8 mouse cellular contexts compared by ENCODE assay signal in the genomic region with DNA sequence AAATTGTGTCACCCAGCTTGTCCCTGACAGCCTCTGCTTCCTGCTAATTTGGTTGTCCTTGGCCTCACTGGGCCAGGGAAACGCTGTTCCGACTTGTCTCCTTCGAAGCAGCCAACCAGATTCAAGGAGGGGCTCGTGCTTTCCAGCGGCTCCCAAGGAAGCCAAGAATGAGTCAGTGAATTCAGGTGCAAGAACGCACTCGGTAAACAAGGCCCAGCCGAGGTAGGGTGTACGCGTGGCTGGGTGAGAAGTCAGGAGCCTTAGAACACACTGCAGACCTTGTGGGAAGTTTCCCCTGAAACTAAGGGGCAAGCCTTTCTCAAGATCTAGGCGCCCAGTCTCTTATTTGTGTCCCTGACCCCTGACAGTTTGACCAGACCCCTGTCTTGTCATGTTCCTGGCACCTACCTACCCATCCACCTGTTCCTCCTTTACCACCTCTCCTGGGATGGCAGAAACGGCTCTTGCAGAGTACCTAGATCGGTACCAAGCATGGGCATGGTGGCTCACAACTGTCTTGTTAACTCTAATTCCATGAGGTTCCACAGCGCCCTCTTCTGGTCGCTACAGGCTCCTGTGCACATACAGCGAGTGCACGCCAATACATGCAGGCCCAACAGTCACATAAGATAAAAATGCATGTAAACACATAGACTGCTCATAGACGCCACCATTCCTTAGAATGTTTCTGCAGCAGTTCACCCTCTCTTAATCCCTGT. TPM values are rescaled to one million over a fixed set of nuclear protein-coding genes. Genes with fewer than 3 reads are reported as not detected.
DNase-seq lines count a peak whose midpoint lies in the region; ATAC-seq and TF ChIP-seq lines count a peak whose summit lies in the region.

Dhx32 (minus strand) TSS at position 10 of the 719 bp plus-strand sequence.

- DNase-seq in CD4-positive helper T cell, adult 2 months (ENCODE audit: low read depth, low spot score) = peak; percentile 33
- DNase-seq in brain, embryonic 14.5 days (ENCODE audit: low read depth) = peak; percentile 91
- DNase-seq in forebrain, embryonic 10.5 days (ENCODE audit: extremely low spot score, low spot score) = peak; percentile 77
- peak; percentile 77 to 88 for DNase-seq in kidney, postnatal 36 days
- peak; percentile 75 to 81 for DNase-seq in lung, adult 18-20 months
- peak; percentile 64 for DNase-seq in thymus, postnatal 14 days

- TF ChIP-seq POLR2A in brain, embryonic 14.5 days (IDR thresholded peaks at IDR 0.05; ENCODE audit: borderline replicate concordance, extremely low read depth, insufficient read depth, insufficient read length, poor library complexity, severe bottlenecking) = no peak

- H3K4me3 ChIP-seq in forebrain, embryonic 10.5 days = peak within 1 kb of the TSS; percentile 12; the same call in 1 of the 2 replicates
- H3K4me3 ChIP-seq in heart, embryonic 16.5 days (ENCODE audit: low read length) = no peak within 1 kb of the TSS
- no peak within 1 kb of the TSS for H3K4me3 ChIP-seq in neural tube, embryonic 15.5 days (replicated peaks)

- 0 out of 2 replicates have a peak, but pooled peaks cover 4% of the 10 kb centered on the region for H3K27me3 ChIP-seq in forebrain, embryonic 10.5 days (ENCODE audit: poor library complexity, severe bottlenecking)
- no peaks in the 10 kb centered on the region for H3K27me3 ChIP-seq in heart, embryonic 16.5 days (ENCODE audit: control insufficient read depth, insufficient read depth, low read length)
- no peaks in the 10 kb centered on the region for H3K27me3 ChIP-seq in neural tube, embryonic 15.5 days (replicated peaks)

- TF ChIP-seq CTCF in brain, embryonic 14.5 days (IDR thresholded peaks at IDR 0.05; ENCODE audit: borderline replicate concordance, extremely low read depth, insufficient read depth, insufficient read length) = peak; percentile 77

- H3K9me3 ChIP-seq in forebrain, embryonic 10.5 days = no peaks in the 10 kb centered on the region
- no peaks in the 10 kb centered on the region for H3K9me3 ChIP-seq in heart, embryonic 16.5 days (replicated peaks; ENCODE audit: control insufficient read depth, low read length)
- no peaks in the 10 kb centered on the region for H3K9me3 ChIP-seq in neural tube, embryonic 15.5 days (replicated peaks)

- no peak within 1 kb of the TSS; the same call in 1 of the 2 replicates for H3K9ac ChIP-seq in heart, embryonic 16.5 days (ENCODE audit: low read length)
- no peak within 1 kb of the TSS for H3K9ac ChIP-seq in neural tube, embryonic 15.5 days (replicated peaks)

- 0 out of 2 replicates have a peak within 1 kb of the TSS, but pooled peaks have one; percentile 40 for H3K27ac ChIP-seq in forebrain, embryonic 10.5 days
- no peak within 1 kb of the TSS for H3K27ac ChIP-seq in heart, embryonic 16.5 days (ENCODE audit: low read length)
- H3K27ac ChIP-seq in neural tube, embryonic 15.5 days (replicated peaks) = no peak within 1 kb of the TSS

- H3K36me3 ChIP-seq in forebrain, embryonic 10.5 days (replicated peaks) = no peaks in the 10 kb centered on the region
- no peaks in the 10 kb centered on the region for H3K36me3 ChIP-seq in heart, embryonic 16.5 days (ENCODE audit: control insufficient read depth, insufficient read depth)
- no peaks in the 10 kb centered on the region for H3K36me3 ChIP-seq in neural tube, embryonic 15.5 days

- H3K4me1 ChIP-seq in forebrain, embryonic 10.5 days = peaks cover 14% of the 10 kb centered on the region
- H3K4me1 ChIP-seq in heart, embryonic 16.5 days (ENCODE audit: control insufficient read depth, insufficient read depth, low read length) = no peaks in the 10 kb centered on the region
- 0 out of 2 replicates have a peak, but pooled peaks cover 10% of the 10 kb centered on the region for H3K4me1 ChIP-seq in neural tube, embryonic 15.5 days

- peak within 1 kb of the TSS; percentile 34; the same call in 1 of the 2 replicates for H3K4me2 ChIP-seq in heart, embryonic 16.5 days (ENCODE audit: low read depth, low read length)
- H3K4me2 ChIP-seq in neural tube, embryonic 15.5 days = no peak within 1 kb of the TSS

- ATAC-seq in heart, embryonic 16.5 days (replicated peaks; ENCODE audit: extremely low read depth, insufficient read depth, low FRiP score) = peak; percentile 65; the same call in 1 of the 2 replicates
- no peak for ATAC-seq in neural tube, embryonic 15.5 days (ENCODE audit: low FRiP score)

- WGBS in forebrain, embryonic 10.5 days = 20% methylated on average over 18 of the region's 18 CpGs
- 27% methylated on average over 18 of the region's 18 CpGs for WGBS in heart, embryonic 16.5 days
- WGBS in neural tube, embryonic 15.5 days = 20% methylated on average over 18 of the region's 18 CpGs

RNA-seq across cellular contexts. Expression of gene Dhx32, which starts in this region (rescaled TPM):
- 31.6 and 35.3 TPM in 2 replicates for polyA plus RNA-seq in brain, embryonic 14.5 days (2012; rRNA removed)
- 79.9 and 85.4 TPM in 2 replicates for polyA plus RNA-seq in forebrain, embryonic 10.5 days (2016; fragmentation: Nextera tagmentation; extraction: Ambion mirVana)
- 34.1 and 34.8 TPM in 2 replicates for polyA plus RNA-seq in heart, embryonic 16.5 days (2015; fragmentation: Nextera tagmentation; extraction: Ambion mirVana)
- polyA plus RNA-seq in neural tube, embryonic 15.5 days (2015; fragmentation: Nextera tagmentation; extraction: Ambion mirVana) = 37.4 and 38.2 TPM in 2 replicates

Comparison
In these comparisons a context has a peak if more than half of its experiments do, and no peak if none do; other contexts are left out.
1. DNase-seq: peak in every context shown above with its lines; median percentile 91 in brain, embryonic 14.5 days; 82 in kidney, postnatal 36 days; 78 in lung, adult 18-20 months; 77 in forebrain, embryonic 10.5 days; 64 in thymus, postnatal 14 days; 33 in CD4-positive helper T cell, adult 2 months.